22 mouse cellular contexts compared by ENCODE assay signal in the genomic region with DNA sequence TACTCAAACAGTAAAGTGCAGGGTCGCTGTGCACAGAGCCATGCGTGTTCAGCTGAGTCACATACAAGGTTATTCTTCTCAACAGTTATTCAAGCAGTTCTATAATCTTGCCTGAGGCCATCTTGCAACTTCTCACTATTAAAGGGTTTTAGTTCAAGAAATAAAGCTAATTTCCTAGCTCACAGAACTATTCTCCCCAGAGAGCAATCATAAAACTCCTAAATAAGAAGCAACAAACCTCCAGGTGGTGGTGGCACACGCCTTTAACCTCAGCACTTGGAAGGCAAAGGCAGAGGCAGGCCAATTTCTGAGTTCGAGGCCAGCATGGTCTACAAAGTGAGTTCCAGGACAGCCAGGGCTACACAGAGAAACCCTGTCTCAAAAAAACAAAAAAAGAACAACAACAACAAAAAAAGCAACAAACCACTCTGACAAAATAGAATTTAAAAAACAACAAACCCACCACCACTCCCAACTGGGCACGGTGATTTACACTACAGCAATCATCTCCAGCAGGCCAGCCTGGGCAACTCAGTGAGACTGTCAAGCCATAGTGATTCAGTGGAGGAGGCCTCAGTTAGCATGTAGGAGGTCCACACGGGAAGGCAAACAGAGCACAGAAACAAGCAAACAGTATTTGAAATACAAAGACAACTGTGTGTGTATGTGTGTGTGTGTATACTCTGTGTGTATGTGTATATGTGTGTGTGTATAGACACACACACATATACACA. TPM values are rescaled to one million over a fixed set of nuclear protein-coding genes. Genes with fewer than 3 reads are reported as not detected.
DNase-seq lines count a peak whose midpoint lies in the region; ATAC-seq and TF ChIP-seq lines count a peak whose summit lies in the region.
"Had no signal": no experiment of that assay in that cellular context is flagged by ENCODE, and none has a peak within 500 bp of the region (broad histone marks: within the 10 kb centered on the region; RNA-seq: fewer than 3 reads in every experiment).

No protein-coding gene starts in this region.

- ATAC-seq in liver, embryonic 13.5 days (ENCODE audit: low read depth) = peak; percentile 7; the same call in 1 of the 2 replicates
- ATAC-seq in liver, postnatal 0 days = no peak
- ATAC-seq in liver, embryonic 16.5 days (ENCODE audit: low read depth) = 0 out of 2 replicates have a peak, but pooled peaks have one; percentile 9
- no peak for ATAC-seq in activated CD4-positive, CD25-positive, alpha-beta regulatory T cell, adult 4 months
- ATAC-seq in stomach, postnatal 0 days (ENCODE audit: low FRiP score, low TSS enrichment) = no peak
- ATAC-seq: CD4-positive, CD25-positive, alpha-beta regulatory T cell, adult 4 months; forebrain, embryonic 13.5 days; forebrain, embryonic 15.5 days; forebrain, postnatal 0 days had no signal

- no peak for TF ChIP-seq EP300 in liver, postnatal 0 days (IDR thresholded peaks at IDR 0.05; ENCODE audit: low read depth)
- TF ChIP-seq EP300 in CH12.LX (IDR thresholded peaks at IDR 0.05; ENCODE audit: low read length) = no peak
- TF ChIP-seq EP300 in stomach, postnatal 0 days (optimal IDR thresholded peaks at IDR 0.05) = no peak

- H3K27ac ChIP-seq in liver, embryonic 13.5 days = no peak overlapping the region
- H3K27ac ChIP-seq in liver, postnatal 0 days (ENCODE audit: low read depth) = no peak overlapping the region
- H3K27ac ChIP-seq in liver, embryonic 16.5 days (ENCODE audit: low read length) = no peak overlapping the region
- H3K27ac ChIP-seq in CH12.LX (ENCODE audit: insufficient read depth, low read depth) = no peak overlapping the region
- no peak overlapping the region for H3K27ac ChIP-seq in stomach, postnatal 0 days (replicated peaks)
- H3K27ac ChIP-seq: embryonic facial prominence, embryonic 10.5 days; embryonic facial prominence, embryonic 12.5 days; forebrain, embryonic 13.5 days; forebrain, embryonic 15.5 days had no signal

- 0 out of 2 replicates have a peak, but pooled peaks have one; percentile 19 for TF ChIP-seq POLR2A in CH12.LX (IDR thresholded peaks at IDR 0.05; ENCODE audit: low read depth, low read length)

- H3K4me1 ChIP-seq in liver, embryonic 13.5 days (replicated peaks) = peaks cover 3% of the 10 kb centered on the region; the same call in 1 of the 2 replicates
- H3K4me1 ChIP-seq in liver, postnatal 0 days (ENCODE audit: insufficient read depth) = no peaks in the 10 kb centered on the region
- no peaks in the 10 kb centered on the region; the same call in 1 of the 2 replicates for H3K4me1 ChIP-seq in liver, embryonic 16.5 days (ENCODE audit: control insufficient read depth, low read depth, low read length)
- no peaks in the 10 kb centered on the region for H3K4me1 ChIP-seq in CH12.LX (ENCODE audit: control insufficient read depth in 1 of 2, insufficient read depth in 2 of 2)
- no peaks in the 10 kb centered on the region for H3K4me1 ChIP-seq in stomach, postnatal 0 days (replicated peaks; ENCODE audit: control insufficient read depth, insufficient read depth)
- H3K4me1 ChIP-seq: embryonic facial prominence, embryonic 10.5 days; embryonic facial prominence, embryonic 12.5 days; forebrain, embryonic 13.5 days; forebrain, embryonic 15.5 days had no signal

- H3K27me3 ChIP-seq in liver, embryonic 13.5 days = no peaks in the 10 kb centered on the region
- H3K27me3 ChIP-seq in liver, postnatal 0 days (ENCODE audit: insufficient read depth, low read length) = no peaks in the 10 kb centered on the region
- H3K27me3 ChIP-seq in liver, embryonic 16.5 days (ENCODE audit: control insufficient read depth, insufficient read depth, low read depth, low read length) = no peaks in the 10 kb centered on the region
- no peaks in the 10 kb centered on the region for H3K27me3 ChIP-seq in CH12.LX (replicated peaks)
- H3K27me3 ChIP-seq in stomach, postnatal 0 days (ENCODE audit: control insufficient read depth, insufficient read depth, low read length) = no peaks in the 10 kb centered on the region
- H3K27me3 ChIP-seq: embryonic facial prominence, embryonic 12.5 days; forebrain, embryonic 13.5 days; forebrain, embryonic 15.5 days had no signal

- H3K9ac ChIP-seq in liver, embryonic 13.5 days = no peak overlapping the region
- H3K9ac ChIP-seq in liver, postnatal 0 days (replicated peaks) = no peak overlapping the region
- H3K9ac ChIP-seq in liver, embryonic 16.5 days (ENCODE audit: low read depth, low read length) = no peak overlapping the region
- H3K9ac ChIP-seq in CH12.LX (ENCODE audit: insufficient read depth, low read depth) = no peak overlapping the region
- no peak overlapping the region for H3K9ac ChIP-seq in stomach, postnatal 0 days (ENCODE audit: low read length)
- H3K9ac ChIP-seq: embryonic facial prominence, embryonic 12.5 days; forebrain, embryonic 13.5 days; forebrain, embryonic 15.5 days; forebrain, postnatal 0 days had no signal

- dilution Hi-C loops in CH12.LX (cut with MboI; ENCODE audit: extremely low pct_ligation_motif_present, extremely low pct_unique_long_range_greater_than_20kb, low sequenced_read_pairs) = no loop called here

- no peak for TF ChIP-seq CTCF in liver, postnatal 0 days (IDR thresholded peaks at IDR 0.05; ENCODE audit: low read depth)
- no peak for TF ChIP-seq CTCF in CH12.LX (conservative IDR thresholded peaks at IDR 0.05 in 1 of 2, IDR thresholded peaks at IDR 0.05 in 1 of 2; ENCODE audit: low read depth in 2 of 2, low read length in 2 of 2)
- no peak for TF ChIP-seq CTCF in stomach, postnatal 0 days (IDR thresholded peaks at IDR 0.05; ENCODE audit: low read depth)

- DNase-seq in liver, embryonic 13.5 days = no peak
- no peak for DNase-seq in liver, postnatal 0 days
- DNase-seq in liver = no peak
- DNase-seq in CH12.LX (ENCODE audit: extremely low read depth) = no peak
- no peak for DNase-seq in stomach, postnatal 0 days (ENCODE audit: low spot score)
- DNase-seq: adrenal gland, adult 2 months; adrenal gland, postnatal 10 days; adrenal gland, postnatal 25 days; B cell, adult 2 months; cerebellum, adult 11 months; cerebellum, adult 2 months; cerebellum, adult 9-10 months; cerebellum, postnatal 10 days; cerebellum, postnatal 25 days; forebrain, postnatal 0 days had no signal

- peaks cover 54% of the 10 kb centered on the region for H3K79me2 ChIP-seq in CH12.LX (replicated peaks; ENCODE audit: control insufficient read depth, extremely low read depth, insufficient read depth, poor library complexity, severe bottlenecking)

- no peak overlapping the region for H3K4me2 ChIP-seq in liver, embryonic 13.5 days
- no peak overlapping the region for H3K4me2 ChIP-seq in liver, postnatal 0 days (ENCODE audit: low read depth, low read length)
- no peak overlapping the region for H3K4me2 ChIP-seq in liver, embryonic 16.5 days (ENCODE audit: low read depth, low read length)
- H3K4me2 ChIP-seq in CH12.LX (ENCODE audit: insufficient read depth, low read depth, poor library complexity, severe bottlenecking) = no peak overlapping the region
- no peak overlapping the region for H3K4me2 ChIP-seq in stomach, postnatal 0 days (replicated peaks; ENCODE audit: low read depth)
- H3K4me2 ChIP-seq: embryonic facial prominence, embryonic 12.5 days; forebrain, embryonic 13.5 days; forebrain, embryonic 15.5 days had no signal

- in situ Hi-C loops in CH12.LX (cut with MboI; ENCODE audit: low pct_ligation_motif_present, low pct_unique_long_range_greater_than_20kb, low sequenced_read_pairs) = no loop called here

- no peak overlapping the region for H3K4me3 ChIP-seq in liver, embryonic 13.5 days (replicated peaks)
- H3K4me3 ChIP-seq in liver, postnatal 0 days (ENCODE audit: low read depth, low read length) = no peak overlapping the region
- no peak overlapping the region for H3K4me3 ChIP-seq in liver, embryonic 16.5 days (ENCODE audit: low read depth, low read length)
- H3K4me3 ChIP-seq in CH12.LX (replicated peaks in 1 of 3; ENCODE audit: low read depth in 2 of 3, low read length in 2 of 3, poor library complexity in 1 of 3) = no peak overlapping the region
- no peak overlapping the region for H3K4me3 ChIP-seq in stomach, postnatal 0 days (ENCODE audit: low read depth, low read length)
- H3K4me3 ChIP-seq: embryonic facial prominence, embryonic 10.5 days; embryonic facial prominence, embryonic 12.5 days; forebrain, embryonic 13.5 days; forebrain, embryonic 15.5 days had no signal

- no peak for TF ChIP-seq RAD21 in CH12.LX (IDR thresholded peaks at IDR 0.05; ENCODE audit: low read depth, low read length)

- H3K9me3 ChIP-seq in liver, embryonic 13.5 days (replicated peaks) = no peaks in the 10 kb centered on the region
- H3K9me3 ChIP-seq in liver, postnatal 0 days (ENCODE audit: low read length) = no peaks in the 10 kb centered on the region
- H3K9me3 ChIP-seq in liver, embryonic 16.5 days (replicated peaks; ENCODE audit: control insufficient read depth, low read length) = no peaks in the 10 kb centered on the region; the same call in 1 of the 2 replicates
- H3K9me3 ChIP-seq in CH12.LX (replicated peaks; ENCODE audit: low read length) = no peaks in the 10 kb centered on the region
- no peaks in the 10 kb centered on the region for H3K9me3 ChIP-seq in stomach, postnatal 0 days (ENCODE audit: control insufficient read depth, low read length)
- H3K9me3 ChIP-seq: embryonic facial prominence, embryonic 10.5 days; embryonic facial prominence, embryonic 12.5 days; forebrain, embryonic 13.5 days; forebrain, embryonic 15.5 days had no signal

- H3K36me3 ChIP-seq in liver, embryonic 13.5 days = peaks cover 95% of the 10 kb centered on the region
- H3K36me3 ChIP-seq in liver, postnatal 0 days (replicated peaks; ENCODE audit: insufficient read depth, low read length) = peaks cover 89% of the 10 kb centered on the region
- H3K36me3 ChIP-seq in liver, embryonic 16.5 days (ENCODE audit: control insufficient read depth, insufficient read depth) = peaks cover 80% of the 10 kb centered on the region
- H3K36me3 ChIP-seq in CH12.LX (replicated peaks in 1 of 2; ENCODE audit: control insufficient read depth in 1 of 2, insufficient read depth in 1 of 2, low read length in 1 of 2) = peaks cover 80 to 89% of the 10 kb centered on the region in 2 experiments
- peaks cover 48% of the 10 kb centered on the region for H3K36me3 ChIP-seq in stomach, postnatal 0 days (ENCODE audit: control insufficient read depth, insufficient read depth, low read length)

- whole genome bisulfite sequencing in liver, embryonic 13.5 days (ENCODE audit: insufficient replicate concordance) = 86% methylated on average over 6 of the region's 6 CpGs
- 91% methylated on average over 6 of the region's 6 CpGs for whole genome bisulfite sequencing in liver, postnatal 0 days (ENCODE audit: insufficient replicate concordance)
- 89% methylated on average over 6 of the region's 6 CpGs for WGBS in liver, embryonic 16.5 days (ENCODE audit: insufficient replicate concordance)
- 89% methylated on average over 6 of the region's 6 CpGs for WGBS in stomach, postnatal 0 days

RNA-seq across cellular contexts. Expression of gene Mdm2, which starts 13.6 kb away (rescaled TPM):
- polyA plus RNA-seq in liver, embryonic 13.5 days (2015; fragmentation: Nextera tagmentation; extraction: Ambion mirVana) = 16.3 and 25.9 TPM in 2 replicates
- 10.5 and 11.3 TPM in 2 replicates for polyA plus RNA-seq in liver, postnatal 0 days (2015; fragmentation: Nextera tagmentation; extraction: Ambion mirVana)
- 20.3 and 20.7 TPM in 2 replicates for polyA plus RNA-seq in liver, embryonic 16.5 days (2015; fragmentation: Nextera tagmentation; extraction: Ambion mirVana)
- total RNA-seq in CH12.LX (2012; rRNA removed) = 136 and 166 TPM in 2 replicates
- total RNA-seq in CH12.LX (2014; rRNA removed) = 104 and 112 TPM in 2 replicates
- polyA plus RNA-seq in CH12.LX (2012; ENCODE audit: insufficient read length, low read depth) = 74.9 and 79.8 TPM in 2 replicates
- 10 to 100 TPM; 44.4 to 62.8 TPM for polyA plus RNA-seq in activated CD4-positive, CD25-positive, alpha-beta regulatory T cell, adult 4 months (2017; shearing (Covaris generic))
- polyA plus RNA-seq in stomach, postnatal 0 days (2015; fragmentation: Nextera tagmentation; extraction: Ambion mirVana) = 14.8 and 17.6 TPM in 2 replicates

RNA-seq across cellular contexts. Expression of gene Slc35e3, which starts 49.2 kb away (rescaled TPM):
- 2.7 and 3.2 TPM in 2 replicates for polyA plus RNA-seq in liver, embryonic 13.5 days (2015; fragmentation: Nextera tagmentation; extraction: Ambion mirVana)
- polyA plus RNA-seq in liver, postnatal 0 days (2015; fragmentation: Nextera tagmentation; extraction: Ambion mirVana) = 2.8 and 3.7 TPM in 2 replicates
- 2.3 and 2.5 TPM in 2 replicates for polyA plus RNA-seq in liver, embryonic 16.5 days (2015; fragmentation: Nextera tagmentation; extraction: Ambion mirVana)
- 5.0 and 6.4 TPM in 2 replicates for total RNA-seq in CH12.LX (2012; rRNA removed)
- total RNA-seq in CH12.LX (2014; rRNA removed) = 1.4 and 2.2 TPM in 2 replicates
- polyA plus RNA-seq in CH12.LX (2012; ENCODE audit: insufficient read length, low read depth) = 9.7 and 9.8 TPM in 2 replicates
- polyA plus RNA-seq in activated CD4-positive, CD25-positive, alpha-beta regulatory T cell, adult 4 months (2017; shearing (Covaris generic)) = 1 to 10 TPM; 1.7 TPM
- 19.4 and 21.0 TPM in 2 replicates for polyA plus RNA-seq in stomach, postnatal 0 days (2015; fragmentation: Nextera tagmentation; extraction: Ambion mirVana)

Comparison
In these comparisons a context has a peak if more than half of its experiments do, and no peak if none do; other contexts are left out.
1. ATAC-seq: peak in liver, embryonic 13.5 days (single experiment) and liver, embryonic 16.5 days (single experiment); none in liver, postnatal 0 days (single experiment), activated CD4-positive, CD25-positive, alpha-beta regulatory T cell, adult 4 months (single experiment) and stomach, postnatal 0 days (single experiment).